Mouse (Mus musculus): ENCODE measurements around the gene Rmi1. TPM values are rescaled to one million over a fixed set of nuclear protein-coding genes. Genes with fewer than 3 reads are reported as not detected.
A peak's percentile ranks its signal among the peaks of the same experiment; 100 is the strongest.
"Not testable (repeated sequence)": the region's sequence is repeated elsewhere in the genome, so short reads cannot be mapped to it uniquely, and the experiment has no call there.

Gene Rmi1
- polyA plus RNA-seq, 1 experiment, result 24.5 TPM

DNA sequence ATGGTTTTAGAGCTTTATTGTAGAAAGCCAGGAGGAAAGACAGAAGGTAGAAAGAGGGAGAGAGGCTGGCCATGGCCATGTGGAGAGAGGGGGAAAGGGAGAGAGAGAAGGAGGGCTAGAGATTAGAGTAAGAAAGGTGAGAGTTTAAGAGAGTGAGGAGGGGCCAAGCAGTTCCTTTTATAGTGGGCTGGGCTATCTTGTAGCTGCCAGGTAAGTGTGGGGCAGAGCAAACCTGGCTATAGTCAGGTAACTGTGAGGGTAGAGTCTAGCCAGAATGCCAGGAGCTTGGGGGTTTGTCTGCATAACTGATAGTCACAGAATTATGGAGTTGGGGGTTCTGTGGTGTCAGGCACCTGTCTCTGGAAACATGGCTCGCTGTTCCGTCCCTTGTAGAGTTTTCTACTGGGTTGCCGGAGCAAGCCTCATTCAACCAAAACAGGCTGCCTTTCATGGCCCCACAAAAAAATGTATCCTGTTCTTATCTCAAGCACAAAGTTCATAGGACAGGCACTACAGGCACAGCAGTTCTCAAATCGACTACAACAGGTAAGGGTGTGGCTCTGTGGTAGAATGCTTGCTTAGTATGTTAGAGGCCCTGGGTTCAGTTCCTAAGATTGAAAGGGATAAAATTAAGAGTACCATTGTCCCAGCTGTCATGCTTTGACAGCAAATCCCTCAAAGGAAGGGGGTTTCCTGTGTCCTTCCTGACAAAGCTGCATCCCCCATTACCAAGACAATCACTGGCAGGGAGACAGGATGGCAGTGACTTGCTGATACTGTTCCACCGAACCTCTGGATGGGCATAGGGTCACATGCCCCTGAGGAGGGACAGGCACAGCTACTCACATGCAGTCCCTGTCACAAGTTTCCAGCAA, 29.5 kb upstream of the Rmi1 start:
- H3K27ac ChIP-seq (ENCODE audit: insufficient read depth, low read length), result no peak overlapping the region
- TF ChIP-seq POLR2A (IDR thresholded peaks at IDR 0.05; ENCODE audit: low read depth, low read length) (no peak), CTCF (IDR thresholded peaks at IDR 0.05; ENCODE audit: borderline replicate concordance, insufficient read depth, low read length) (no peak)
- H3K4me1 ChIP-seq (ENCODE audit: control insufficient read depth, insufficient read depth, low read length), result no peaks in the 10 kb centered on the region
- no peak overlapping the region for H3K4me3 ChIP-seq (ENCODE audit: insufficient read depth, low read length)

DNA sequence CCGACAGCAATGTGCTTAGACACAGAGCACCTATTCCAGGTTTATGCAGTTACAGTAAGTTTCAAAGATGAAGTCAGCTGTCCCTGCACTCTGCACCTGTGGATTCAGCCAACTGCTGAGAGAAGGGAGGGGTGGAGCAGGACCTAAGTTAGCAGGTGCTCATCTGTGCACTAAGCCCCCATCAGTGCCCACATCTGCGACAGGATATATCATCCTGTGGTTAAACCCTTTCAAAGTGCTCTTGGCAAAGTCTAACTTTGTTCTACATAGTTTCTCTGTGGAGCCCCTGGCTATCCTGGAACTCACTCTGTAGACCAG, 28.9 kb upstream of the Rmi1 start:
- Histone ChIP-seq H3K27ac (ENCODE audit: insufficient read depth, low read length) (no peak overlapping the region), H3K4me1 (ENCODE audit: control insufficient read depth, insufficient read depth, low read length) (no peaks in the 10 kb centered on the region), H3K4me3 (ENCODE audit: insufficient read depth, low read length) (no peak overlapping the region)
- TF ChIP-seq CTCF (IDR thresholded peaks at IDR 0.05; ENCODE audit: borderline replicate concordance, insufficient read depth, low read length), result no peak
- TF ChIP-seq POLR2A (IDR thresholded peaks at IDR 0.05; ENCODE audit: low read depth, low read length), result no peak

GRCm38 (mm10) chr13:58384371-58384770, 17.7 kb upstream of the Rmi1 start:
- no peak for TF ChIP-seq CTCF (IDR thresholded peaks at IDR 0.05; ENCODE audit: borderline replicate concordance, insufficient read depth, low read length)
- H3K4me3 ChIP-seq (ENCODE audit: insufficient read depth, low read length), result peak overlapping the region; percentile 62
- no peak overlapping the region for H3K27ac ChIP-seq (ENCODE audit: insufficient read depth, low read length)
- H3K4me1 ChIP-seq (ENCODE audit: control insufficient read depth, insufficient read depth, low read length), result no peaks in the 10 kb centered on the region

GRCm38 (mm10) chr13:58384779-58385546, 17.1 kb upstream of the Rmi1 start, which contains the start of gene 2210016F16Rik:
Gene 2210016F16Rik, minus strand, starts transcription at chr13:58385225.
- Histone ChIP-seq H3K4me1 (ENCODE audit: control insufficient read depth, insufficient read depth, low read length) (no peaks in the 10 kb centered on the region), H3K27ac (ENCODE audit: insufficient read depth, low read length) (0 out of 2 replicates have a peak within 1 kb of the TSS, but pooled peaks have one; percentile 18), H3K4me3 (ENCODE audit: insufficient read depth, low read length) (peak within 1 kb of the TSS; percentile 62)
- peak; percentile 61 for TF ChIP-seq POLR2A (IDR thresholded peaks at IDR 0.05; ENCODE audit: low read depth, low read length)
- no peak for TF ChIP-seq CTCF (IDR thresholded peaks at IDR 0.05; ENCODE audit: borderline replicate concordance, insufficient read depth, low read length)

DNA sequence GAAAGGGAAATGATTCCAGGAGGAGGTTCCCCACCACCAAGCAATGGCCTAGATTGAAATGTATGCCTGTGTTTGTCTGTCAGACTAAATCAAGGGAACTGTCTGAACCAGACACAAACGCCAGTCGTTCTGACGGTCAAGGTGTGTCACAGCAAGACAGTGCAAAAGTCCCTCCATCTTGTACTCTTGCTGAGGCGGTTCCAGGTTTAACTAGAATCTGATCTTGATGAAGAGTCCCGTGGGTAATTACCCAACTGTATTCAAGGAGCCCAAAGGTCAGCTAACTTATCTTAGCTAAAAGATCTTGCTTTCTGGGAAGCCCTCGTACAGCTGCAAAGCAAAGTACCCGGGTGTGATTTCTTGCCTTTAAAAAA, 16.5 kb upstream of the Rmi1 start:
- Histone ChIP-seq H3K4me1 (ENCODE audit: control insufficient read depth, insufficient read depth, low read length) (no peaks in the 10 kb centered on the region), H3K4me3 (ENCODE audit: insufficient read depth, low read length) (peak overlapping the region; percentile 62; the same call in 1 of the 2 replicates), H3K27ac (ENCODE audit: insufficient read depth, low read length) (0 out of 2 replicates have a peak overlapping the region, but pooled peaks have one; percentile 10)
- TF ChIP-seq CTCF (IDR thresholded peaks at IDR 0.05; ENCODE audit: borderline replicate concordance, insufficient read depth, low read length) (no peak), POLR2A (IDR thresholded peaks at IDR 0.05; ENCODE audit: low read depth, low read length) (no peak)

DNA sequence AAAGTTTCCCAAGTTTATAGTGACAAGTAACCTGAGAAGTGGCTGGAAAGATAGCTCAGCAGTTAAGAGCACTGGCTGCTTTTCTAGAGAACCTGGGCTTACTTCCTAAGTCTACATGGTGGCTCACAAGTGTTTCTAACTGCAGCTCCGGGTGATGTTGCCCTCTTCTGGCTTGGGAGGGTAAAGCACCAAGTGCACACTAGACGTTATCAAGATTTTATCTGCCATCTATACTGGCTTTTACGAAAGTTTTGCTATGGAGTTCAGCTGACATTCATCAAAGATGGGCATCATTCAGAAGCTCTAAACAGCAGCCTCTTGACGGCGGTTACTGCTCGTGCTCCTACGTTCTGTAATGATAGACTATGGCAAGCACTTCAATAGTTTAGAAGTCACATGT, 14.1 kb upstream of the Rmi1 start:
- Histone ChIP-seq H3K27ac (ENCODE audit: insufficient read depth, low read length) (no peak overlapping the region), H3K4me1 (ENCODE audit: control insufficient read depth, insufficient read depth, low read length) (no peaks in the 10 kb centered on the region), H3K4me3 (ENCODE audit: insufficient read depth, low read length) (no peak overlapping the region)
- TF ChIP-seq POLR2A (IDR thresholded peaks at IDR 0.05; ENCODE audit: low read depth, low read length), result no peak
- TF ChIP-seq CTCF (IDR thresholded peaks at IDR 0.05; ENCODE audit: borderline replicate concordance, insufficient read depth, low read length), result peak; percentile 45; the same call in 1 of the 2 replicates

GRCm38 (mm10) chr13:58388379-58388778, 13.7 kb upstream of the Rmi1 start:
- Histone ChIP-seq H3K4me1 (ENCODE audit: control insufficient read depth, insufficient read depth, low read length) (no peaks in the 10 kb centered on the region), H3K4me3 (ENCODE audit: insufficient read depth, low read length) (no peak overlapping the region), H3K27ac (ENCODE audit: insufficient read depth, low read length) (no peak overlapping the region)
- TF ChIP-seq POLR2A (IDR thresholded peaks at IDR 0.05; ENCODE audit: low read depth, low read length) (no peak), CTCF (IDR thresholded peaks at IDR 0.05; ENCODE audit: borderline replicate concordance, insufficient read depth, low read length) (no peak)

GRCm38 (mm10) chr13:58389324-58389951, 12.6 kb upstream of the Rmi1 start:
- H3K4me3 ChIP-seq (ENCODE audit: insufficient read depth, low read length), result no peak overlapping the region
- H3K27ac ChIP-seq (ENCODE audit: insufficient read depth, low read length), result no peak overlapping the region
- H3K4me1 ChIP-seq (ENCODE audit: control insufficient read depth, insufficient read depth, low read length), result no peaks in the 10 kb centered on the region
- no peak for TF ChIP-seq CTCF (IDR thresholded peaks at IDR 0.05; ENCODE audit: borderline replicate concordance, insufficient read depth, low read length)
- no peak for TF ChIP-seq POLR2A (IDR thresholded peaks at IDR 0.05; ENCODE audit: low read depth, low read length)

DNA sequence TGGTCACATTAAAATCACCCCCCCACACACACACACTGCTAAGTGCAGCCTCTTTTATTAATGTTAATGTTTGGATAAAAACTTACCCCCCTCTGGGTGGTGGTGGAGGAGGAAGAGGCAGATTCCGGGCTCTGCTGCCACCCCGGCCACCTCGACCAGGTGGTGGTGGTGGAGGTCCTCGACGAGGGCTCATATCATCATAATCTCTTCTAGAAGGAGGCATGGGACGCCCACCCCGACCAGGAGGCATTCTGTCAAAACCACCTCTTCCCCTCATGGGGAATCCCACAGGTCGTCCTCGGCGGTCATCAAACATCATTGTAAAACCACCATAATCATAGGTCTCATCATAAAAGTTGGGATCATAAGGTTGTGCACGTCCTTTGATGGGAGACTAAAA, 7.7 kb upstream of the Rmi1 start:
- H3K4me3 ChIP-seq (ENCODE audit: insufficient read depth, low read length); H3K4me1 ChIP-seq (ENCODE audit: control insufficient read depth, insufficient read depth, low read length); H3K27ac ChIP-seq (ENCODE audit: insufficient read depth, low read length): not testable (repeated sequence)

DNA sequence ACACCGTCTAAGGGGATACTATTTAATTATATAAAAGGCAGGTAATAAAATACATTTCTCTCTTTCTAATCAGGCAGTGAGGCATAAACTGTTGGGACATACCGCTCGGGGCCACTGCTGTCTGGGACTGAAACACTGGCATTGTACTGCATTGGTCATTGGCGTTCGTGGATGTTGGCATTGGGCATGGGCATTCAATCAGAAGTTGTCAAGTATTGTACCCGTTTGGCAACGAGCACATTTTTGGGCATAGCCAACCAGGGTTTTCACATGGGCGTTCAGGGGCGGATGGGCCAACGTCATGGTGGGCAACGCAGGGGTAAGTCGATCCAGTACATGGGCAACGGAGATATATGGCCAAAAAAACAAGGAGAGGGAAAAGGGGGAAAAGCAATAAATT, 4.4 kb upstream of the Rmi1 start:
- H3K27ac ChIP-seq (ENCODE audit: insufficient read depth, low read length), result no peak overlapping the region
- no peaks in the 10 kb centered on the region for H3K4me1 ChIP-seq (ENCODE audit: control insufficient read depth, insufficient read depth, low read length)
- TF ChIP-seq POLR2A (IDR thresholded peaks at IDR 0.05; ENCODE audit: low read depth, low read length) (no peak), CTCF (IDR thresholded peaks at IDR 0.05; ENCODE audit: borderline replicate concordance, insufficient read depth, low read length) (no peak)
- H3K4me3 ChIP-seq (ENCODE audit: insufficient read depth, low read length), result no peak overlapping the region
